Mouse (Mus musculus) kidney, adult 2 months (tissue): ENCODE measurements at regions not wholly inside any gene's neighbourhood (a gene's known extent, or its start where the extent isn't known, plus 50 kb on each side); places are given as distances from the start of the nearest gene placed in this dataset.

Source experiments
- DNase-seq: peaks from one replicate; pipeline ENCODE4 v3.0.0; 2021
- H3K27ac ChIP-seq: fragments of 200-500 bp; 2 replicates; pipeline ENCODE4 v1.5.1; 2012; ENCODE audit warnings: low read depth, low read length, control low read depth, inconsistent platforms; ENCODE audit not compliant: insufficient read depth
- H3K27me3 ChIP-seq: fragments of 200-500 bp; replicated peaks from 2 replicates; pipeline ENCODE4 v1.6.1; 2012; ENCODE audit warnings: mild to moderate bottlenecking, moderate library complexity, low read length, inconsistent platforms; ENCODE audit not compliant: control insufficient read depth, insufficient read depth
- H3K36me3 ChIP-seq: fragments of 200-500 bp; 2 replicates; pipeline ENCODE4 v1.6.1; 2012; ENCODE audit warnings: mild to moderate bottlenecking, moderate library complexity, low read length, inconsistent platforms; ENCODE audit not compliant: control insufficient read depth, insufficient read depth
- H3K4me1 ChIP-seq: fragments of 200-500 bp; 2 replicates; pipeline ENCODE4 v1.6.1; 2011; ENCODE audit warnings: low read length; ENCODE audit not compliant: control insufficient read depth, insufficient read depth
- H3K4me3 ChIP-seq: fragments of 200-500 bp; 2 replicates; pipeline ENCODE4 v1.5.1; 2011; ENCODE audit warnings: mild to moderate bottlenecking, low read depth, low read length, control low read depth; ENCODE audit not compliant: insufficient read depth
- CTCF ChIP-seq: fragments of 200-500 bp; conservative IDR thresholded peaks from 2 replicates; pipeline ENCODE4 v1.5.1; 2011; ENCODE audit warnings: low read depth, mild to moderate bottlenecking, control low read depth, low read length, moderate library complexity, mixed read lengths; ENCODE audit not compliant: insufficient read depth, insufficient read length
- POLR2A ChIP-seq: fragments of 200-500 bp; IDR thresholded peaks from one replicate; pipeline ENCODE4 v1.6.1; 2011; ENCODE audit warnings: low read depth, low read length, control low read depth
- WGBS: fragments of 180-500 bp; shearing (Covaris S2); methylation state at CpG from one replicate; pipeline ENCODE4 v1.1.7; 2018; 5-methylcytosine and 5-hydroxymethylcytosine counted together

GRCm38 (mm10) chr16:27138384-27138783 lies 146.9 kb upstream of the Gmnc start:
- H3K27ac ChIP-seq = no peak overlapping the region
- 76% methylated on average over 5 of the region's 5 CpGs for WGBS
- no peaks in the 10 kb centered on the region for H3K36me3 ChIP-seq
- H3K4me3 ChIP-seq = no peak overlapping the region
- DNase-seq = no peak
- H3K27me3 ChIP-seq = no peaks in the 10 kb centered on the region
- H3K4me1 ChIP-seq = no peaks in the 10 kb centered on the region
- TF ChIP-seq CTCF (no peak), POLR2A (no peak)

- WGBS = 15% methylated on average over 1 of the region's 1 CpGs
- Histone ChIP-seq H3K4me1 (no peaks in the 10 kb centered on the region), H3K27me3 (no peaks in the 10 kb centered on the region), H3K4me3 (no peak overlapping the region), H3K36me3 (no peaks in the 10 kb centered on the region), H3K27ac (no peak overlapping the region)
- peak; percentile 35 for DNase-seq
- 0 out of 2 replicates have a peak, but pooled peaks have one; percentile 17 for TF ChIP-seq CTCF
- no peak for TF ChIP-seq POLR2A
Measured at GRCm38 (mm10) chr16:27138987-27139386, 147.5 kb upstream of the Gmnc start.

- peak; percentile 38; the same call in 1 of the 2 replicates for TF ChIP-seq CTCF
- TF ChIP-seq POLR2A = no peak
- no peaks in the 10 kb centered on the region for H3K4me1 ChIP-seq
- no peaks in the 10 kb centered on the region for H3K27me3 ChIP-seq
- H3K27ac ChIP-seq = no peak overlapping the region
- peak; percentile 36 for DNase-seq
- WGBS = 4% methylated on average over 3 of the region's 3 CpGs
- no peaks in the 10 kb centered on the region for H3K36me3 ChIP-seq
- no peak overlapping the region for H3K4me3 ChIP-seq
Measured at GRCm38 (mm10) chr16:27140037-27140436, 148.6 kb upstream of the Gmnc start.

GRCm38 (mm10) chr16:27155805-27156204 lies 151.5 kb upstream of the Ostn start:
- no peak overlapping the region for H3K4me3 ChIP-seq
- DNase-seq = no peak
- TF ChIP-seq CTCF (no peak), POLR2A (no peak)
- no peaks in the 10 kb centered on the region for H3K27me3 ChIP-seq
- no peaks in the 10 kb centered on the region for H3K4me1 ChIP-seq
- H3K27ac ChIP-seq = no peak overlapping the region
- no peaks in the 10 kb centered on the region for H3K36me3 ChIP-seq
- WGBS = 84% methylated on average over 4 of the region's 4 CpGs

- H3K27ac ChIP-seq = no peak overlapping the region
- no peaks in the 10 kb centered on the region for H3K27me3 ChIP-seq
- TF ChIP-seq CTCF = no peak
- TF ChIP-seq POLR2A = no peak
- no peak overlapping the region for H3K4me3 ChIP-seq
- 78% methylated on average over 2 of the region's 2 CpGs for WGBS
- no peaks in the 10 kb centered on the region for H3K36me3 ChIP-seq
- no peak for DNase-seq
- no peaks in the 10 kb centered on the region for H3K4me1 ChIP-seq
Measured at GRCm38 (mm10) chr16:27195650-27196049, 111.6 kb upstream of the Ostn start.
